Mouse (Mus musculus): Measurements from ENCODE around the gene Ksr1. TPM values are rescaled to one million over a fixed set of nuclear protein-coding genes. Genes with fewer than 3 reads are reported as not detected.

The Ksr1 gene
- polyA plus RNA-seq (2012; fragmentation: generic; extraction: Trizol), result 4.8 TPM
- long read RNA-seq, experiment 1, result 0 reads
- long read RNA-seq, experiment 2, partial matches to known transcripts, result 0 of 4 reads
- long read RNA-seq, experiment 2, other reads (novel, unspliced or antisense), result 4 of 4 reads

DNA sequence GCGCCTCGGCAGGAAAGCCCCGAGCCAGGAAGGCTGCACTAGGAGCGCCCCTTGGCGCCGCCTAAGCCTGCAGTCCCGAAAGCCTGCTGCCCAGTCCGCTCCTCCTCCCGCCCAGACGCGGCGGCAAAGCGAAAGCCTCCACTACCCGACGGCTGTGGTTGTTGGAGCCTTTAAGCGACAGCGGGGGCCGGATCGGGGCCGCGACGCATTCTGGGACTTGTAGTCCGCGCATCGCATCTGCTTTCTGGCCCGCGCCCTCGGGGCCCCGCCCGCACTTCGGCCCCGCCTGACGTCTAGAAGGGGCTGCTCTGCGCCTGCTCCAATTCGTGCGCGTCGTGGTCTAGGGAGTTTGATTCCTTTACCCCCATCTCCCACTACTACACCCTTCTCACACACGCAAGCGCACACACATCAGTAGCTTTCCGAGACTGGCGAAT lies at the start of gene Ksr1:
TSS of gene Ksr1 (minus strand) at position 77 of the 437 bp plus-strand sequence.
- Histone ChIP-seq H3K79me2 (ENCODE audit: control insufficient read depth, insufficient read depth) (peaks cover 21% of the 10 kb centered on the region), H3K36me3 (ENCODE audit: control insufficient read depth, insufficient read depth) (no peaks in the 10 kb centered on the region), H3K4me3 (ENCODE audit: insufficient read depth, poor library complexity, severe bottlenecking) (peak within 1 kb of the TSS; percentile 78), H3K79me3 (ENCODE audit: low read depth) (peaks cover 2% of the 10 kb centered on the region), H3ac (ENCODE audit: control insufficient read depth, insufficient read length, low read depth) (peak within 1 kb of the TSS; percentile 91), H3K27me3 (ENCODE audit: control insufficient read depth, insufficient read depth, insufficient read length) (no peaks in the 10 kb centered on the region)
- no peak for TF ChIP-seq MAX (IDR thresholded peaks at IDR 0.05)
- no peak for TF ChIP-seq CTCF (IDR thresholded peaks at IDR 0.05; ENCODE audit: control insufficient read depth, insufficient read depth, insufficient read length)
- no peak for TF ChIP-seq MYOG (IDR thresholded peaks at IDR 0.05; ENCODE audit: control insufficient read depth, extremely low read depth, insufficient read length)
- TF ChIP-seq MYOD1 (IDR thresholded peaks at IDR 0.05; ENCODE audit: control insufficient read depth, insufficient read length, low read depth), result no peak
- TF ChIP-seq CEBPB (IDR thresholded peaks at IDR 0.05; ENCODE audit: low read depth), result no peak
- TF ChIP-seq FOSL1 (IDR thresholded peaks at IDR 0.05; ENCODE audit: insufficient read depth, low read length, poor library complexity, severe bottlenecking), result no peak
- TF ChIP-seq USF1 (IDR thresholded peaks at IDR 0.05; ENCODE audit: low read depth), result no peak

DNA sequence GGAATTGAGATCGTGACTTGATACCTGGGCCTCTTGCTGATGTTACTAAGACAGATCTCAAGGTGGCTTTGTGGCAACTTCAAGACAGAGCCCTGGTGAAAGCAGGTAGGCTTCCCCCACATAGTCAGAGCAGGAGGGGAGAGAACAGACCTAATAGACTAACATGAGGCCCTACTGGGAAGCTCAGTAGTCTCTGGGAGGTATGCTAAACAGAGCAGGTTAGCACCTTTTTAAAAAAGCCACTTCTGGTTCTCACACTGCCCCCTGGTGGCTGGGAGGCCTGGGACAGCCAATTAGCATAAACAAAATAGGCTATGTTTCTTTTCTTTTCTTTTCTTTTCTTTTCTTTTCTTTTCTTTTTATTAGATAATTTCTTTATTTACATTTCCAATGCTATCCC lies 46.0 kb upstream of the Ksr1 start:
- H3K79me3 ChIP-seq (ENCODE audit: low read depth), result no peaks in the 10 kb centered on the region
- H3ac ChIP-seq (ENCODE audit: control insufficient read depth, insufficient read length, low read depth), result no peak overlapping the region
- H3K27me3 ChIP-seq (ENCODE audit: control insufficient read depth, insufficient read depth, insufficient read length), result no peaks in the 10 kb centered on the region
- TF ChIP-seq MYOD1 (IDR thresholded peaks at IDR 0.05; ENCODE audit: control insufficient read depth, insufficient read length, low read depth) (no peak), FOSL1 (IDR thresholded peaks at IDR 0.05; ENCODE audit: insufficient read depth, low read length, poor library complexity, severe bottlenecking) (no peak), USF1 (IDR thresholded peaks at IDR 0.05; ENCODE audit: low read depth) (no peak), MYOG (IDR thresholded peaks at IDR 0.05; ENCODE audit: control insufficient read depth, extremely low read depth, insufficient read length) (no peak), MAX (IDR thresholded peaks at IDR 0.05) (no peak), CEBPB (IDR thresholded peaks at IDR 0.05; ENCODE audit: low read depth) (no peak), CTCF (IDR thresholded peaks at IDR 0.05; ENCODE audit: control insufficient read depth, insufficient read depth, insufficient read length) (no peak)
- H3K79me2 ChIP-seq (ENCODE audit: control insufficient read depth, insufficient read depth), result no peaks in the 10 kb centered on the region
- H3K36me3 ChIP-seq (ENCODE audit: control insufficient read depth, insufficient read depth), result no peaks in the 10 kb centered on the region
- no peak overlapping the region for H3K4me3 ChIP-seq (ENCODE audit: insufficient read depth, poor library complexity, severe bottlenecking)

DNA sequence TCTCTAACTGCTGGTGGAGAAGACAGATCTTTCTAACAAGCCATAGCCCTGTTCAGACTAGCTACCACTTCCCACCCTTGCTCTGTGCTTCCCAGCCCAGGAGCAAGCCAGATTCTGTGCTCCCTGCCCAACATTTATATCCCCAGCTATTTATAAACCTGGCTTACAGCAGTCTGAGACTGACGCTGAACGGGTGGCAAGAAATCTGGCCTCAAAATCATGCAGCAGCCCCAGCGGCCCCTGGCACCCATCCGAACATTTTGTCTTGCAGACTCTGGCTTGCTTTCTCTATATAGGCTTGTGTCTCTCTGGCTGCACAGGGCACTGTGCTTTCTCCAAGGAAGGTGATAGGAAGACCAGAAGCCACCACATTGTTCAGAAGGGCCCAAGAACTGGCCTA lies 45.0 kb upstream of the Ksr1 start:
- TF ChIP-seq CEBPB (IDR thresholded peaks at IDR 0.05; ENCODE audit: low read depth) (no peak), USF1 (IDR thresholded peaks at IDR 0.05; ENCODE audit: low read depth) (no peak), MYOG (IDR thresholded peaks at IDR 0.05; ENCODE audit: control insufficient read depth, extremely low read depth, insufficient read length) (no peak), MAX (IDR thresholded peaks at IDR 0.05) (no peak), CTCF (IDR thresholded peaks at IDR 0.05; ENCODE audit: control insufficient read depth, insufficient read depth, insufficient read length) (no peak), MYOD1 (IDR thresholded peaks at IDR 0.05; ENCODE audit: control insufficient read depth, insufficient read length, low read depth) (no peak), FOSL1 (IDR thresholded peaks at IDR 0.05; ENCODE audit: insufficient read depth, low read length, poor library complexity, severe bottlenecking) (no peak)
- H3K79me3 ChIP-seq (ENCODE audit: low read depth), result no peaks in the 10 kb centered on the region
- H3K79me2 ChIP-seq (ENCODE audit: control insufficient read depth, insufficient read depth), result no peaks in the 10 kb centered on the region
- H3ac ChIP-seq (ENCODE audit: control insufficient read depth, insufficient read length, low read depth), result no peak overlapping the region
- no peaks in the 10 kb centered on the region for H3K27me3 ChIP-seq (ENCODE audit: control insufficient read depth, insufficient read depth, insufficient read length)
- no peaks in the 10 kb centered on the region for H3K36me3 ChIP-seq (ENCODE audit: control insufficient read depth, insufficient read depth)
- H3K4me3 ChIP-seq (ENCODE audit: insufficient read depth, poor library complexity, severe bottlenecking), result no peak overlapping the region

DNA sequence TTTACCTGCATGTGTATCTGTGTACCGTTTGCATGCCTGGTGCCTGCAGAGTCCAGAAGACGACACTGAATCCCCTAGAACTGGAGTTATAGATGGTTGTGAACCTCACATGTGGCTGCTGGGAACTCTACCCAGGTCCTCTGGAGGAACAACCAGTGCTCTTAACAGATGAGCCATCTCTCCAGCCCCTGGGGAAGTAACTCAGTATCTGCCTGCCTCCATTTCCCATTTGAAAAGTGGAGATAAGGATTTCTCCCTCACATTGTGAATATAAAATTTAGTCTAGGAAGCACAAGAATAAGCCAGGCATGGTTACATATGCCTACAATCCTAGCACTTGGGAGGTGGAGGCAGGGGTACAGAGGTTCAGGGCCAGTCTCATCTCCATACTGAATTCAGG lies 44.0 kb upstream of the Ksr1 start:
- no peaks in the 10 kb centered on the region for H3K27me3 ChIP-seq (ENCODE audit: control insufficient read depth, insufficient read depth, insufficient read length)
- no peak for TF ChIP-seq FOSL1 (IDR thresholded peaks at IDR 0.05; ENCODE audit: insufficient read depth, low read length, poor library complexity, severe bottlenecking)
- no peak for TF ChIP-seq MAX (IDR thresholded peaks at IDR 0.05)
- H3K79me3 ChIP-seq (ENCODE audit: low read depth), result no peaks in the 10 kb centered on the region
- H3K79me2 ChIP-seq (ENCODE audit: control insufficient read depth, insufficient read depth), result no peaks in the 10 kb centered on the region
- H3ac ChIP-seq (ENCODE audit: control insufficient read depth, insufficient read length, low read depth), result no peak overlapping the region
- no peak overlapping the region for H3K4me3 ChIP-seq (ENCODE audit: insufficient read depth, poor library complexity, severe bottlenecking)
- H3K36me3 ChIP-seq (ENCODE audit: control insufficient read depth, insufficient read depth), result no peaks in the 10 kb centered on the region

DNA sequence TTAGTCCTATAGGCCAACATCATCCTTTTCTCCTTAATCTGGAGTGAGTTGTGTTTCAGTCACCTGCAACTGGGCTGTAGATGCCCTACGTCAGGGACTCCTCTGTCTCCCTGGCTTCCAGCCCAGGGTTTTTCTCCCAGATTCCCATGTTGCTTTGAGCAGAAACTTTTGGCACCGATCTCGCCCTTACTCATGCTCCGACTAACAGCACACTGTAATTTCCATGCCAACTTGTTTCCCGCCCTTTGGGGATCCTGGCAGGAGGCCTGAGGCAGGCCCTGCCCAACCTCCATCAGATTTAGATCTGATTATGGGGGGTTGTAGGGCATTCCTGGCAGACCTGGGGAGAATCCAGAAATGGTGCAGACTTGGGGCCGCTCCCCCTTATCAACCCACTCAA lies 42.0 kb upstream of the Ksr1 start:
- Histone ChIP-seq H3K79me2 (ENCODE audit: control insufficient read depth, insufficient read depth) (no peaks in the 10 kb centered on the region), H3ac (ENCODE audit: control insufficient read depth, insufficient read length, low read depth) (no peak overlapping the region), H3K27me3 (ENCODE audit: control insufficient read depth, insufficient read depth, insufficient read length) (no peaks in the 10 kb centered on the region), H3K4me3 (ENCODE audit: insufficient read depth, poor library complexity, severe bottlenecking) (no peak overlapping the region), H3K36me3 (ENCODE audit: control insufficient read depth, insufficient read depth) (no peaks in the 10 kb centered on the region), H3K79me3 (ENCODE audit: low read depth) (no peaks in the 10 kb centered on the region)
- no peak for TF ChIP-seq CEBPB (IDR thresholded peaks at IDR 0.05; ENCODE audit: low read depth)
- TF ChIP-seq USF1 (IDR thresholded peaks at IDR 0.05; ENCODE audit: low read depth), result no peak
- TF ChIP-seq CTCF (IDR thresholded peaks at IDR 0.05; ENCODE audit: control insufficient read depth, insufficient read depth, insufficient read length), result no peak
- TF ChIP-seq MYOG (IDR thresholded peaks at IDR 0.05; ENCODE audit: control insufficient read depth, extremely low read depth, insufficient read length), result no peak
- TF ChIP-seq FOSL1 (IDR thresholded peaks at IDR 0.05; ENCODE audit: insufficient read depth, low read length, poor library complexity, severe bottlenecking), result no peak
- TF ChIP-seq MYOD1 (IDR thresholded peaks at IDR 0.05; ENCODE audit: control insufficient read depth, insufficient read length, low read depth), result no peak
- TF ChIP-seq MAX (IDR thresholded peaks at IDR 0.05), result no peak

DNA sequence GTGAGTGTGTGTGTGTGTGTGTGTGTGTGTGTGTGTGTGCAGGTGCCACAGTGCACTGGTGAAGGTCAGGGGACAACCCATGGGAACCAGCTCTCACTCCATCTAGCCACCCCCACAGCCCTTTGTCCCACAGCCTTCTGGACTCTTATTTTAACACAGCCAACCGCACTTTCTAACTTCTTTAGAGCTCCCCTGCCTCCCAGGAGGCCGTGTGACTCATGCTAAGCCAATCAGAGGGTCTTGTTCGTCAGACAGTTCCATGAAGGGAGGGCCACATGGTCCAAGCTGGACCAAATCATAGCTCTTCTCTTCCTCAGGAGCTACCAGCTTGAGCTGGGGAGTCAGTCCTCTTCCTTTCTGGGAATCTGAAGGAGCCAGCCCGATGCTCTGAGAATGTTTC lies 41.1 kb upstream of the Ksr1 start:
- H3K36me3 ChIP-seq (ENCODE audit: control insufficient read depth, insufficient read depth), result no peaks in the 10 kb centered on the region
- H3K79me3 ChIP-seq (ENCODE audit: low read depth), result no peaks in the 10 kb centered on the region
- H3K4me3 ChIP-seq (ENCODE audit: insufficient read depth, poor library complexity, severe bottlenecking), result no peak overlapping the region
- H3K27me3 ChIP-seq (ENCODE audit: control insufficient read depth, insufficient read depth, insufficient read length), result no peaks in the 10 kb centered on the region
- no peaks in the 10 kb centered on the region for H3K79me2 ChIP-seq (ENCODE audit: control insufficient read depth, insufficient read depth)
- no peak overlapping the region for H3ac ChIP-seq (ENCODE audit: control insufficient read depth, insufficient read length, low read depth)
- TF ChIP-seq CEBPB (IDR thresholded peaks at IDR 0.05; ENCODE audit: low read depth), result no peak
- no peak for TF ChIP-seq MYOD1 (IDR thresholded peaks at IDR 0.05; ENCODE audit: control insufficient read depth, insufficient read length, low read depth)
- no peak for TF ChIP-seq MAX (IDR thresholded peaks at IDR 0.05)
- TF ChIP-seq USF1 (IDR thresholded peaks at IDR 0.05; ENCODE audit: low read depth), result no peak
- no peak for TF ChIP-seq MYOG (IDR thresholded peaks at IDR 0.05; ENCODE audit: control insufficient read depth, extremely low read depth, insufficient read length)
- TF ChIP-seq FOSL1 (IDR thresholded peaks at IDR 0.05; ENCODE audit: insufficient read depth, low read length, poor library complexity, severe bottlenecking), result no peak
- TF ChIP-seq CTCF (IDR thresholded peaks at IDR 0.05; ENCODE audit: control insufficient read depth, insufficient read depth, insufficient read length), result no peak
